Mouse (Mus musculus): Measurements from ENCODE around the gene Rpl5.

DNA sequence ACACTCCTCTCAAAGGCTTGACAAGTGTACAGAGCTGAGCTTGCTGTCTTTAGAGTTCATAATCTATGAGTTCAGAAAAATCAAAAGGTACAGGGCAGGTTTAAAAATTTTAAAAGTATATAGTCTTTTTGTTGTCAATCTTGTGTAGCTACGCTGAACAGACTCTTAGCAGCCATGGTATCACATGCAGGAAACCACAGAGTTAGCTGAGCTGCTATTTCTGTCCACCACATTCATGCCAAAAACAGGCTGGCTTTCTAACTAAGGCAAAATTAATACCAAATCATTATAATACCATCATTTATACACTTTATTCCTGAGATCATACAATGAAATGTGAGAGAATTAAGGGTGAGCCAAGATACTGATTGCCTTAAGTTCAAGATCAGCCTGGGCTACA, 46.2 kb downstream of the Rpl5 start:
- TF ChIP-seq CTCF (IDR thresholded peaks at IDR 0.05) (no peak), EP300 (IDR thresholded peaks at IDR 0.05) (no peak)

Data from lung, postnatal 0 days (tissue).